Mouse (Mus musculus) forebrain, embryonic 15.5 days (tissue): Measurements from ENCODE around the gene Nos3. TPM values are rescaled to one million over a fixed set of nuclear protein-coding genes. Genes with fewer than 3 reads are reported as not detected.

ENCODE experiments used
- ATAC-seq: fragments of 200-750 bp; cut with Nextera tagmentation; replicated peaks from 2 replicates; pipeline ENCODE4 v1.8.0; 2017; ENCODE audit warnings: mild to moderate bottlenecking, moderate TSS enrichment, moderate library complexity
- H3K27ac ChIP-seq: fragments of 300-500 bp; sonication (generic); replicated peaks from 2 replicates; pipeline ENCODE4 v1.5.1; 2015; ENCODE audit warnings: mild to moderate bottlenecking, inconsistent platforms
- H3K27me3 ChIP-seq: fragments of 300-500 bp; sonication (generic); 2 replicates; pipeline ENCODE4 v1.6.1; 2015; ENCODE audit warnings: inconsistent platforms
- H3K36me3 ChIP-seq: fragments of 300-500 bp; sonication (generic); 2 replicates; pipeline ENCODE4 v1.6.1; 2015; ENCODE audit warnings: mild to moderate bottlenecking, inconsistent platforms
- H3K4me1 ChIP-seq: fragments of 300-500 bp; sonication (generic); 2 replicates; pipeline ENCODE4 v1.6.1; 2015; ENCODE audit warnings: inconsistent platforms
- H3K4me2 ChIP-seq: fragments of 300-500 bp; sonication (generic); replicated peaks from 2 replicates; pipeline ENCODE4 v1.6.1; 2015; ENCODE audit warnings: mild to moderate bottlenecking, inconsistent platforms
- H3K4me3 ChIP-seq: fragments of 300-500 bp; sonication (generic); 2 replicates; pipeline ENCODE4 v1.5.1; 2015; ENCODE audit warnings: mild to moderate bottlenecking, inconsistent platforms
- H3K9ac ChIP-seq: fragments of 300-500 bp; sonication (generic); replicated peaks from 2 replicates; pipeline ENCODE4 v1.6.1; 2015; ENCODE audit warnings: mild to moderate bottlenecking, inconsistent platforms
- H3K9me3 ChIP-seq: fragments of 300-500 bp; sonication (generic); 2 replicates; pipeline ENCODE4 v1.6.1; 2016; ENCODE audit warnings: inconsistent platforms
- WGBS: fragments of 180-500 bp; shearing (Covaris S2); methylation state at CpG from one replicate; pipeline ENCODE4 v1.1.7; 2015; ENCODE audit warnings: mixed read lengths; 5-methylcytosine and 5-hydroxymethylcytosine counted together
- polyA plus RNA-seq: library from polyadenylated mRNA; unstranded; fragments of >200 nt; fragmentation: Nextera tagmentation; extraction: Ambion mirVana; gene quantifications from 2 replicates; pipeline ENCODE4 v1.2.1, GENCODE M21; 2015

The Nos3 gene
- polyA plus RNA-seq, 1 experiment from 2014 or later, result 7.4 TPM

DNA sequence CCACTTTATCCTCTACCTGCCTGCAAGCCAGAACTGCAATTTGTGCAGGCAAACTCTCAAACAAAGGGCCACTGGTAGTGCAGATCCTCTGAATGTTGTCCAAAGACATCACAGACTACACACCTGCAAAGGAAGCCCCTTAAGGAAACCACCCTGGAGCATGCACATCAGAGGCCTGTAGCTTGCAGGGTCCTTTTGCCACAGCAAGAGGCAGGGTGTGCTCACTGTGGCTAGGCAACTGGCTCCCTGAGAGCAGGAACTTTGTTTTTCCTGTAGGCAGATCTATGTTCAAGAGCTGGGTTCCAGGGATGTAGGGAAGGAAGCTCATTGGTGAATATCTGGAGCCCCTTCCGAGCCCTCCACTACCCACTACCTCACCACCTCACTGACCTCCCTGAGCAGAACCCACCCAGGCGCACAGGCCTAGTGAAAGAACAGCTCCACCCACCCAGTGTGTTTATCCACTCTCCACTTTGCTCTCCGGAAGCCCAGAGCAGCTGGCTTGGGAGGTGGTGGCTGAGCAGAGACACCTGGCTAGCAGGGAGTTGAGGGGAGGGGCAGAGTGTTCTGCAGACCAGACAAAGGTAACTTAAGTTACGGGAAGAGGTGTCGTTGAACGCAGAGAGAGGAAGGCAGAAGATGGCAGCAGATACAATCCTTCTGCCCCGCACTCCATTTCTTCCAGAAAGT, 17.3 kb upstream of the Nos3 start:
- peaks cover 64% of the 10 kb centered on the region for H3K4me1 ChIP-seq

DNA sequence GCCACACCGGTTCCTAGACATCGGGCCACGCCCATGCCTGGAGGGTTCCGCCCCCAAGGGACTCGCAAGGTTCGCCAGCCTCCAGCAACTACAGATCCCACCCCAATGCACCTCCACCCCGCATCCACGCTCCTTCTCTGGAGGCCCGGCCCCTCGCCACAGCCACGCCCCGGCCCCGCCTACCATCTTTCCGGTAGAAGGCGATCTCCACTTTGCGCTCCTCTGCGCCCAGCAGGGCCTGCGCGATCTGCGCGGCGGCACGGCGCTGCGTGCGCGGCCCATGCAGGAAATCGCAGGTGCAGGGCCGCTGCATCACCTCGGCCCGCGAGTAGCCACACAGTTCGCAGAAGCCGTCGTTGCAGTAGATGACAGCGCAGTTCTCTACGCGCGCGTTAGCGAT, 16.5 kb upstream of the Nos3 start:
- H3K27me3 ChIP-seq, result peaks cover 20% of the 10 kb centered on the region; the same call in 1 of the 2 replicates
- H3K27ac ChIP-seq, result peak overlapping the region; percentile 3; the same call in 1 of the 2 replicates
- peak; percentile 33 for ATAC-seq
- WGBS, result under 1% methylated on average over 41 of the region's 41 CpGs
- H3K4me2 ChIP-seq, result peak overlapping the region; percentile 100
- H3K4me3 ChIP-seq, result peak overlapping the region; percentile 53
- H3K9ac ChIP-seq, result peak overlapping the region; percentile 45
- no peaks in the 10 kb centered on the region for H3K9me3 ChIP-seq
- H3K4me1 ChIP-seq, result peaks cover 68% of the 10 kb centered on the region
- H3K36me3 ChIP-seq, result no peaks in the 10 kb centered on the region

More for the DNA sequence above, 17.3 kb upstream of the Nos3 start:
- peaks cover 15% of the 10 kb centered on the region; the same call in 1 of the 2 replicates for H3K27me3 ChIP-seq
- H3K36me3 ChIP-seq, result no peaks in the 10 kb centered on the region
- no peak overlapping the region for H3K27ac ChIP-seq
- H3K4me3 ChIP-seq, result no peak overlapping the region
- no peaks in the 10 kb centered on the region for H3K9me3 ChIP-seq
- H3K9ac ChIP-seq, result no peak overlapping the region
- ATAC-seq, result no peak
- peak overlapping the region; percentile 100; the same call in 1 of the 2 replicates for H3K4me2 ChIP-seq
- 61% methylated on average over 7 of the region's 7 CpGs for WGBS

DNA sequence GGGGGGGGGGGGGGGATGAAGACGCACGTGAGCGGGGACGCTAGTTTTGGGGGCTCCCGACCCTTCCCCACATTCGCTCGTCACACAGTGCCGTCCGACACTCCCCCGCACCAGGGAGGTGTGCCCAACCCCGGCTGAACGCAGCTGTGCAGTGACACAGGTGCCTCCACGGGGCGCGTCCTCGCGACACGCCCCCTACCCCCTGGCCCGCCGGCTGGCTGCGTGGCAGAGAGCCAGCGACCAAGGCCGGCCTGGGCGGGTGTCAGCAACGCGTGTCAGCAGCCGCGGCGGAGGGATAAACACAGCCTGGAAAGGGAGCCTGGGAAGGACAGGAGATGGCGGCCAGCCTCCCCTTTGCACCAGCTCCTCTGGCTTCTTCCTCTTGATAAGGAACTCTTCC, 16.1 kb upstream of the Nos3 start:
- Histone ChIP-seq H3K36me3 (no peaks in the 10 kb centered on the region), H3K27ac (peak overlapping the region; percentile 3; the same call in 1 of the 2 replicates), H3K27me3 (peaks cover 22% of the 10 kb centered on the region; the same call in 1 of the 2 replicates), H3K9ac (peak overlapping the region; percentile 45), H3K9me3 (no peaks in the 10 kb centered on the region), H3K4me1 (peaks cover 65% of the 10 kb centered on the region), H3K4me3 (peak overlapping the region; percentile 53), H3K4me2 (peak overlapping the region; percentile 100)
- no peak for ATAC-seq
- WGBS, result under 1% methylated on average over 30 of the region's 30 CpGs

DNA sequence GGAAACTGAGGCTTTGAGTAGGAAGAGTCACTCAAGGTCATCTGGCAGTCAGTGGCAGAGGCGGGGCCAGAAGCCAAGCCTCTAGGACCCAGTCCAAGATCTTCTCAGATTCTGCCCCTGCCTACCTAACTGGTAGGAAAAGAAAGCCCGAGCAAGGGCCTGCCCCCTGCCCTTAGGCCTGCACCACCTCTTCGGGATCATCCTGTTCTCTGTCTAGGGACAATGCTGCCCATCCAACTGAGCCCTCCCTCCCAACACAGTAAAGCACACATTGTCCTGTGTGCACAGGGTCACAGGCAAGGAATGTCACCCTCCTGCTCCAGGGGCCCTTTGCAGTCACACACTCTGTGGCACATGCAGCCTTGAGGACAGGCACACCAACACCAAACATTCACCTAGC, 14.5 kb upstream of the Nos3 start:
- H3K4me3 ChIP-seq, result peak overlapping the region; percentile 58
- H3K9ac ChIP-seq, result peak overlapping the region; percentile 61; the same call in 1 of the 2 replicates
- peak overlapping the region; percentile 85 for H3K4me2 ChIP-seq
- H3K27me3 ChIP-seq, result peaks cover 26% of the 10 kb centered on the region; the same call in 1 of the 2 replicates
- no peak for ATAC-seq
- no peak overlapping the region for H3K27ac ChIP-seq
- no peaks in the 10 kb centered on the region for H3K9me3 ChIP-seq
- 52% methylated on average over 3 of the region's 3 CpGs for WGBS
- H3K36me3 ChIP-seq, result no peaks in the 10 kb centered on the region
- peaks cover 49% of the 10 kb centered on the region for H3K4me1 ChIP-seq

DNA sequence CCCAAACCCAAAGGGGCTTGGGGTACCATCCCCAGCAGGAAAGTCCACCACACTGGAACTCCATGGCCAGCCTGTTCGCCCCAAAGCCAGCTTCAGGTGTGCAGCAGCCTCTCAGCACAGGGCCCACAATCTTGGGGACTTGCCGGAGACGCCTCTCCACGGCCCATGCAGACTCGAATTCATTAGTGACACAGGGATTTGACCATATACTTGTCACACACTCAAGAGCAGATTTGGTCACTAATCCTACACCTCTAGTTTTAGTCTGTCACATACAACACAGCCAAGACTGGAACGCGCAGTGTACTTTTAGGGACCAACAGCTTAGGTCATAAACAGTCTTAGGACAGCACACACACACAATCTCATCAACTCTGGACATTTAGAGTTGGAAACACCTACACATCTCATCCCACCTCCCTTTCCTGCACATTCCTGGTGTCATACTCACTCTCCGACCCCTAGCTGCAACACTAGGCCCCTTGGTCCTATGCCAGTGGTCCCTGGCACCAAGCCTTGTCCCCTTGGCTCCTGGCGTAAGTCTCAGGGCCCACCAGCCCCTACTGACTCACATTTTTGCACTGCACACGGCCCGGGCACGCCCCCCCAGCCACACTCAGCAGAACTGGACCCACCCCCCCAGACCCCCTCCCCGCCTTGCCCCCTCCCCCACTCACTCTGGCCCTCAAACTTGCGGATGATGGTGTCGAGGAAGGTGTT, 13.9 kb upstream of the Nos3 start:
- Histone ChIP-seq H3K27ac (no peak overlapping the region), H3K4me3 (peak overlapping the region; percentile 58), H3K9ac (peak overlapping the region; percentile 61), H3K4me2 (peak overlapping the region; percentile 85), H3K9me3 (no peaks in the 10 kb centered on the region), H3K4me1 (peaks cover 47% of the 10 kb centered on the region), H3K27me3 (peaks cover 26% of the 10 kb centered on the region; the same call in 1 of the 2 replicates), H3K36me3 (no peaks in the 10 kb centered on the region)
- no peak for ATAC-seq
- WGBS, result 33% methylated on average over 15 of the region's 15 CpGs

DNA sequence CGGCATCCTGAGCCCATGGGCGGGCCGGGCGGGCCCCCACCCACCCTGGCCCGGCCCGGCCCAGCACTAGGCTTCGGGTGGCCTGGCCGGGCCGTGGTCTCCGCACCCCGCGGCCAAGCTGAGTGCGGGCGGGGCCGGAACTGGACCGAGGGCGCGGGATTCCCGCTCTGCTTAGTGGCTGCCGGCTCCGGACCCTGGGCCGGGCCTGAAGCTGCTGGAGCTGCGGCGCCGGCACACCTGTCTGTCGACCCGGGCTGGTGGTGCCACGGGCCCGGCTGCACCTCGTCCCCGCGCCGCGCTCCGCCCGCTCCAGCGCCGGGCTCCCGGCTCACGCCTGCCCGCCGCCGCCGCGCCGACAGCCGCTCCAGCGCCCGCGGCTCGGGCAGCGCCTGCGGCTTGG, 13.3 kb upstream of the Nos3 start, which contains the start of gene Kcnh2:
Gene Kcnh2, minus strand, starts transcription at position 327 of the 400 bp plus-strand sequence.
- peak within 1 kb of the TSS; percentile 87 for H3K27ac ChIP-seq
- ATAC-seq, result peak; percentile 64
- H3K27me3 ChIP-seq, result peaks cover 26% of the 10 kb centered on the region; the same call in 1 of the 2 replicates
- H3K4me1 ChIP-seq, result peaks cover 47% of the 10 kb centered on the region
- peak within 1 kb of the TSS; percentile 85 for H3K4me2 ChIP-seq
- H3K4me3 ChIP-seq, result peak within 1 kb of the TSS; percentile 58
- peak within 1 kb of the TSS; percentile 62 for H3K9ac ChIP-seq
- WGBS, result 0% methylated on average over 49 of the region's 53 CpGs
- no peaks in the 10 kb centered on the region for H3K36me3 ChIP-seq
- no peaks in the 10 kb centered on the region for H3K9me3 ChIP-seq

DNA sequence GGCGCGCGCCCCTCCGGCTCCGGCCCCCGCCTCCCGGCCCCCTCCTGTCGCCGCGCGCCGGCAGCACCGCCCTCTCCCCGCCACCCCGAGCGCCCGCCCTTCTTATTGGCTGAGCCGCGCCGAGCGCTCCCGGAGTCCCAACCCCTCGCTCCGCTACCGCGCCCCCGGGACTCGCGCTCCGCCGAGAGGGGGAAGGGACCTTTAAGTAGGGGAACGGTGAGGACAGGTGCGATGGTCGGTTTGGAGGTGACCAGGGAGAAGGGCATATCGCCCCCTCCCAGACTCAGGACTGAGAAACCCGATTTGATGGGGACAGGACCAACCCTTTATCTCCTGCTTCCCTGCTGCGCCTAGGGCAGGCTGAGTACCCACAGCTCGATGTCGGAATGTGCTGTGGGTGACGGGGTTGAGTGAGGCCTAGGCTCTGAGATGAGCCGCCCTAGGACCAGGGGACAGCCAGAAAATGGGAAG, 12.9 kb upstream of the Nos3 start:
- WGBS, result 1% methylated on average over 33 of the region's 41 CpGs
- H3K4me1 ChIP-seq, result peaks cover 47% of the 10 kb centered on the region
- peak; percentile 84 for ATAC-seq
- H3K9me3 ChIP-seq, result no peaks in the 10 kb centered on the region
- H3K36me3 ChIP-seq, result no peaks in the 10 kb centered on the region
- H3K4me3 ChIP-seq, result peak overlapping the region; percentile 58
- peak overlapping the region; percentile 87 for H3K27ac ChIP-seq
- H3K4me2 ChIP-seq, result peak overlapping the region; percentile 85
- peak overlapping the region; percentile 62 for H3K9ac ChIP-seq
- H3K27me3 ChIP-seq, result peaks cover 26% of the 10 kb centered on the region; the same call in 1 of the 2 replicates

DNA sequence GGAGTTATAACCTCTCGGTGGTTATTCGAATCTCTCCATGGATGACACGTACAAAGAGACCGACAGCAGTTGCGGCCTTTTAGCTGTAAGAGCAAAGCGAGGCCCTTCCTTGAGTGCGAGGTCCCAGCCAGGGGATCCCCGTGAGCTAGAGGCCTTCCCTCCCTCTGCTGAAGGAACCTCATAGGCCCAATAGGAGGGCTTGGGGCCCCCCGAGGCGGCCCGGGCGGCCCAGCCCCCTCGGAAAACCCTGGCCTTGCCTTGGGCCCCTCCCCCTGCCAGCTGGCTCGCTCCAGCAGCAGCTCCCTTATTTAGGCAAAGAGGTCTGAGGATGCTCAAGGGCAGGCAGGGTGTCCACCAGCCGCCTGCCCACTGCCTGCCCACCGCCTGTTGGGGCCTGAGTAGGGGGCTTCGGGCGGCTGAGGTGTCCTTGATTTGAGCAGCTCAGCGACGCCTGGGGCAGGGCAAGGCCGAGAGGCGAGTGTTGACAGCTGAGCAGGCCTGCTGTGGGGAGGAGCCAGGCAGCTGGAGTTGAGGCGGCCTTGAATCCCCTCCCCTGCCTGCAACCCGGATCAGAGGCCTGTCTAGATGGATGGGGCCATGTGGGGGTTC, 12.3 kb upstream of the Nos3 start:
- Histone ChIP-seq H3K4me3 (peak overlapping the region; percentile 58), H3K9ac (peak overlapping the region; percentile 62), H3K36me3 (no peaks in the 10 kb centered on the region), H3K27me3 (peaks cover 26% of the 10 kb centered on the region; the same call in 1 of the 2 replicates), H3K4me1 (peaks cover 47% of the 10 kb centered on the region), H3K4me2 (peak overlapping the region; percentile 85), H3K9me3 (no peaks in the 10 kb centered on the region), H3K27ac (peak overlapping the region; percentile 87)
- ATAC-seq, result peak; percentile 32
- WGBS, result 2% methylated on average over 24 of the region's 24 CpGs

DNA sequence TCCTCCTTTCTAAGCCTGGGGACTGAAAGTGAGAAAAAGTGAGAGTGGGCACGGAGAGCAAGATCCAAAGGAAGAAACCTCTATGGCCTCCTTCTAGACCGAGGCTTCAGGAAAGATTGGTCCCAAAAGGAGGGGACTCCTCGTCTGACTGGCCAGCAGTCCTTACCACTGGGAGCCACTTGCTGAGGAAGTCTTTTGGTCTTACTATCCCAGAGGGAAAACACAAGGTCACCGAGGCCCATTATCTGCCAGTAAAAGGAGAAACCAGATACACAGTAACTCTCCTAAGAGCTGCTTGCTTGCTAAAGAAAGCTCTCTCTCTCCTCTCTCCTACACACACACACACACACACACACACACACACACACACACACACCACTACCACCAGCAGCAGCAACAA, 11.3 kb upstream of the Nos3 start:
- no peak overlapping the region for H3K27ac ChIP-seq
- no peak overlapping the region for H3K4me3 ChIP-seq
- peaks cover 26% of the 10 kb centered on the region; the same call in 1 of the 2 replicates for H3K27me3 ChIP-seq
- no peak for ATAC-seq
- no peak overlapping the region for H3K4me2 ChIP-seq
- H3K36me3 ChIP-seq, result no peaks in the 10 kb centered on the region
- H3K9me3 ChIP-seq, result no peaks in the 10 kb centered on the region
- peaks cover 42% of the 10 kb centered on the region for H3K4me1 ChIP-seq
- H3K9ac ChIP-seq, result no peak overlapping the region
- WGBS, result 39% methylated on average over 4 of the region's 4 CpGs

DNA sequence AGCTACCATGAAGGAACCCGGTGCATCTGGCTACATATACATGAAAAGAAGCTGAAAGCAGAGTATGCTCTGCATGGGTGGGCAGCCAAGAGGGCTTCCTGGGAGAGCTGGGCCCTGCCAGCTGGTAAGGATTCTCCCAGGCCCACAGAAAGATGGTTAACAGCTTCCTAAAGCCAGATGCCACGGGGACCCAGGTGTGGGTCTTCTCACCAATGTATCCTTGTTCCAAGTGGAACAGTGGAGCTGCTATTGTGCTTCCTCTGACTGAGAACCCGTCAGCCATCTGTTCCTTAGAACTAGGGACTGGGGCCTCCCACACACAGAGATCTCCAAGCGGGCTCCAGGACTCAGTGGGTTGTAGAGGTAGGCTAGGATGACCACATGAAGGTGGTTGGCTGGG, 7.8 kb upstream of the Nos3 start:
- Histone ChIP-seq H3K9ac (no peak overlapping the region), H3K9me3 (no peaks in the 10 kb centered on the region), H3K4me2 (no peak overlapping the region), H3K27ac (no peak overlapping the region), H3K4me1 (peaks cover 14% of the 10 kb centered on the region), H3K27me3 (peaks cover 11% of the 10 kb centered on the region; the same call in 1 of the 2 replicates), H3K36me3 (no peaks in the 10 kb centered on the region), H3K4me3 (no peak overlapping the region)
- no peak for ATAC-seq
- WGBS, result 49% methylated on average over 4 of the region's 4 CpGs

DNA sequence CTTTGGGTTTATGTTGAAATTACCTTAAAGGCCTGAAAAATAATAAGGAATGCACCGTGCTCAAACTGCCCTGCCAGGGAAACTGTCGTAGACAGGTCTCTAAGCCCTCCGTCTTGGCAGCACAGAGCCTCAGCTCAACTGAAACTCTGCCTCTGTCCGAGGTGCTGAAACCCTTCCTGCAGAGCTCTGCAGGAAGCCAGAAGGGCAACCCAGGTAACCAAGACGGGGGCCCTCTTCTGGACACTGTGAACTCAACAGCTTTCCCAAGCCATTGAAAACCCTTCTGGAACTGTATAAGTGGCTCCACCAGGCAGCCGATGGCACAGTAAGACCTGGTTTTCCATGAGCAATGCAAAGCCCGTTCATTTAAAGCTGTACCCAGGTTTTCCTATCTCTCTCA, 7.1 kb upstream of the Nos3 start:
- peaks cover 10% of the 10 kb centered on the region; the same call in 1 of the 2 replicates for H3K27me3 ChIP-seq
- H3K27ac ChIP-seq, result no peak overlapping the region
- no peaks in the 10 kb centered on the region for H3K9me3 ChIP-seq
- no peak for ATAC-seq
- H3K4me2 ChIP-seq, result no peak overlapping the region
- 15% methylated on average over 7 of the region's 7 CpGs for WGBS
- H3K9ac ChIP-seq, result no peak overlapping the region
- H3K36me3 ChIP-seq, result no peaks in the 10 kb centered on the region
- peaks cover 7% of the 10 kb centered on the region for H3K4me1 ChIP-seq
- H3K4me3 ChIP-seq, result no peak overlapping the region
